Mouse (Mus musculus): ENCODE results near the gene Usp21. TPM values are rescaled to one million over a fixed set of nuclear protein-coding genes. Genes with fewer than 3 reads are reported as not detected.

The Usp21 gene
- polyA plus RNA-seq, 1 experiment from 2014 or later, result 21.1 TPM

GRCm38 (mm10) chr1:171280250-171280915 is 7.4 kb downstream of the Usp21 start:
- peaks cover 30% of the 10 kb centered on the region for H3K36me3 ChIP-seq (ENCODE audit: inconsistent target)
- peak overlapping the region; percentile 81 for H3K27ac ChIP-seq
- H3K79me2 ChIP-seq (ENCODE audit: inconsistent target), result peaks cover 15% of the 10 kb centered on the region; the same call in 1 of the 2 replicates
- 8% methylated on average over 25 of the region's 25 CpGs for WGBS (ENCODE audit: missing documents)
- peak overlapping the region; percentile 69 for H3K4me3 ChIP-seq (ENCODE audit: inconsistent target)

GRCm38 (mm10) chr1:171279721-171280120 is 8.1 kb downstream of the Usp21 start:
- 84% methylated on average over 5 of the region's 5 CpGs for WGBS (ENCODE audit: missing documents)
- Histone ChIP-seq H3K27ac (no peak overlapping the region), H3K4me3 (ENCODE audit: inconsistent target) (peak overlapping the region; percentile 69; the same call in 1 of the 2 replicates), H3K79me2 (ENCODE audit: inconsistent target) (peaks cover 15% of the 10 kb centered on the region; the same call in 1 of the 2 replicates), H3K36me3 (ENCODE audit: inconsistent target) (peaks cover 37% of the 10 kb centered on the region)

DNA sequence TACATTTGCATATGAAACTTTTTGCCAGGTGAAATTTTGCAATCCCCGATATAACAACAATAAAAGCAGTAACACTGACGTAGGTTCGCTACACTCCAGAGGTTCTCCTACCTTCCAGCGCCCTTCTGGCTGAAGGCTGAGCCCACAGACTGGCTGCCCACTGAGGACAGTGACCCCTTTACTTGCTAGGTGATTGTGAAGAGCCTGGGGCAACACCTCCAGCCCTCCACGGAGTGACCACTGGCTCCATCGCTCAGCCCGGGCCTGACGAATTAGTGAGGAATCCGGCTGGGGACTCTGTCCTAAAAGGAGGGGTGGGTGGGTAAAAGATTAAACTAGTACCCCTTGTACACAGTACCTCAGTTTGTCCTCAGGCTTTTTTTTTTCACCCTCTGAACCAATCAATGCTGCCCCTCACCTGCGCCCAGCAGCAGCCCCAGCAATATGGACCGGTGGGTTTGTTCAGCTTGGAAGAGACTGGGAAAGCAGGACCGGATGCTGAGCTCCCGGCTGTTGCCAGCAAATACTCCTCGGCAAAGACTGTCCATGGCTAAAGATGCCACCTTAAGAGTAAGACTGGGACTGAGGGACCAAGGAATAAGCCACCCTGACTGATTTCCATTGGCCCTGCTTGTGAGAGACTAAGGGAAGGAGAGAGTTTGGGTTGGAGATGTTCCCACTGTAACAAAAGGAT is 8.6 kb downstream of the Usp21 start:
- Histone ChIP-seq H3K79me2 (ENCODE audit: inconsistent target) (peaks cover 15% of the 10 kb centered on the region; the same call in 1 of the 2 replicates), H3K27ac (no peak overlapping the region), H3K4me3 (ENCODE audit: inconsistent target) (no peak overlapping the region), H3K36me3 (ENCODE audit: inconsistent target) (peaks cover 43% of the 10 kb centered on the region)
- WGBS (ENCODE audit: missing documents), result 99% methylated on average over 14 of the region's 14 CpGs

DNA sequence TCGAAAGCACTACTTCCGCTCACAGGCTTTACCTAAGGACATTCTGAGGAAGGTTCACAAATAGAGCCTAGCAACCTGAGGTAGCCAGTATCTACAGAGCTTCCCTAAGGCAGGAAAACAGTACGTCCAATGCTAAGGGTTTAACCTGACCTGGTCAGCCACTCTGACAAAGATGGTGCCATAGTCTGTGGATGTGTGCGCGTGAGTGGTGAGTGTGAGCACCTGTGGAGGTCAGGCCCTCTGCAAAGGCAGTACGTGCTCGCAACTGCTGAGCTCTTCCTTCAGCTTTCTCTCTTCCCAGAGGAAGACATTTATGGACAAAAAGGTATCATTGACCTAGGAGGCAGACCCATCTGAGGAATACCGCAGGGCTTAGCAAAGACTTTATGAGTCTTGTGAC is 9.4 kb downstream of the Usp21 start:
- Histone ChIP-seq H3K27ac (no peak overlapping the region), H3K36me3 (ENCODE audit: inconsistent target) (peaks cover 50% of the 10 kb centered on the region), H3K4me3 (ENCODE audit: inconsistent target) (no peak overlapping the region), H3K79me2 (ENCODE audit: inconsistent target) (peaks cover 15% of the 10 kb centered on the region; the same call in 1 of the 2 replicates)
- WGBS (ENCODE audit: missing documents), result 96% methylated on average over 8 of the region's 8 CpGs

GRCm38 (mm10) chr1:171277736-171278135 is 10.1 kb downstream of the Usp21 start:
- H3K27ac ChIP-seq, result no peak overlapping the region
- peaks cover 20% of the 10 kb centered on the region; the same call in 1 of the 2 replicates for H3K79me2 ChIP-seq (ENCODE audit: inconsistent target)
- H3K4me3 ChIP-seq (ENCODE audit: inconsistent target), result no peak overlapping the region
- WGBS (ENCODE audit: missing documents), result 95% methylated on average over 10 of the region's 10 CpGs
- peaks cover 50% of the 10 kb centered on the region for H3K36me3 ChIP-seq (ENCODE audit: inconsistent target)

DNA sequence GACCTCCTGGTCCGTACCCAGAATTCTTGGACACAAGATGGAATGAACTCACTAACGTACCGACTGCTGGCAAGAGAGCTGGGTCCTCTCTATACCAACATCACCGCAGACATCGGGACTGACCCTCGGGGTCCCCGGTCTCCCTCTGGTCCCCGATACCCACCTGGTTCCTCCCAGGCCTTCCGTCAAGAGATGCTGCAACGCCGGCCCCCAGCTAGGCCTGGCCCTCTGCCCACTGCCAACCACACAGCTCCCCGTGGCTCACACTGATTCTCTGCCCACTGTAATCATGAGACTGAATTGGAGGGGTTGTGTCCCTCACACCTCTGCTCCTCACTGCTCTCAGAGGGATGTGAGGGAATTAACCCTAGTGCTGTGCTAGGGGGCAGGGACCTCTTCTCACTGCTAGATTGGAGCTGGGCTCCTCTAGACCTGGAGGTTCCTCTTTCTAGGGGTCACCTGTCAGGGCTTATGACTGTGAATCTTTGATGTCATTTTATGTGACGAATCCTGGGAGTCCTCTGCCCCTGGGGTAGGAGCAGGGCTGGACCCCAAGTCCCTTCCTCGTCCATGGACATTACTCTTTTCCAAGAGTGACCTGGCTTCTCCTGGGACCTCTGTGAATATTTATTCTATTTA is 11.6 kb downstream of the Usp21 start:
- Histone ChIP-seq H3K79me2 (ENCODE audit: inconsistent target) (peaks cover 19% of the 10 kb centered on the region; the same call in 1 of the 2 replicates), H3K4me3 (ENCODE audit: inconsistent target) (no peak overlapping the region), H3K27ac (no peak overlapping the region), H3K36me3 (ENCODE audit: inconsistent target) (peaks cover 50% of the 10 kb centered on the region)
- 92% methylated on average over 14 of the region's 14 CpGs for WGBS (ENCODE audit: missing documents)

DNA sequence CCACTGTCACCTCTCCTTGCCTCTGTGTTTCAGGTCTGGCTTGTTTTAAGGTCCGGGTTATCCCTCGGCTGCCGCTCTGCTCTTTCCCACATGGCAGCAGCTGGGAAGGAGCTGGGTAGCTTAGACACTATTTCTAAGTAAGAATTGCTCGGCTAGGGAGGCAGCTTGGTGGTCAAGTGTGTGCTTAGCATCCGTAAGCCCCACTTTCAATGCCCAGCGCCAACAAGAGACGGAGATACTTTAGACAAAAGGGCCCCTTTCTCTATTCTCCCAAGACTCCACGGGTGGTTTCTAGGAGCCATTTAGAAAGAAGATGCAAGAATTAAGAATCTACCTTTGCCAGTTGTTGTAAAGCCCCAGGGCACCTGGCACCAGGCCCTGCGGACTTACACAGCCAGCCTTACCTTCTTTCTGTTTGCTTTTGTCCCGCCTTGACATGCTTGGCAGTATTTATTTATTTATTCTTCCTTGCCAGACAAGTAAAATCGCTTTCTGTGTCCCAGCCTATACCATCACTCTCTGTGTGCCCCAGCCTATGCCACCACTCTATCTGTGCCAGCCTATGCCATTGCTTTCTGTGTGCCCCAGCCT is 12.6 kb downstream of the Usp21 start:
- Histone ChIP-seq H3K36me3 (ENCODE audit: inconsistent target) (peaks cover 50% of the 10 kb centered on the region), H3K79me2 (ENCODE audit: inconsistent target) (peaks cover 25% of the 10 kb centered on the region), H3K4me3 (ENCODE audit: inconsistent target) (no peak overlapping the region), H3K27ac (no peak overlapping the region)
- WGBS (ENCODE audit: missing documents), result 94% methylated on average over 11 of the region's 11 CpGs

DNA sequence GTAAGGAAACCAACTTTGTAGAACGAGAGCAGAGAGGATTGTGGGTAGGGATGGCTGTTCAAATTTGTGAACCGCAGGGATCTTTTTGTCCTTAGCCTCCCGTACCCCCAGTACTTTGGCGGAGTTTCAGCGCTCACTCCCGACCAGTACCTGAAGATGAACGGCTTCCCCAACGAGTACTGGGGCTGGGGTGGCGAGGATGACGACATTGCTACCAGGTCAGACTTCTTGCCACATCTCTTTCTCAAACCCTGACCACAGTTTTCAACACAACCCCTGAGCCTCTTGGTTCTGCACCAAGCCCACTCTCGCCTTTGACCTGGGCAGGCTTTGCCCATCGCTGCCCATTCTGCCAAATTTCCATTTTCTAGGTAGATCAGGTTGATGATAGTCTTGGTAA is 13.6 kb downstream of the Usp21 start:
- Histone ChIP-seq H3K4me3 (ENCODE audit: inconsistent target) (no peak overlapping the region), H3K27ac (no peak overlapping the region), H3K79me2 (ENCODE audit: inconsistent target) (peaks cover 20% of the 10 kb centered on the region), H3K36me3 (ENCODE audit: inconsistent target) (peaks cover 48% of the 10 kb centered on the region)
- WGBS (ENCODE audit: missing documents), result 72% methylated on average over 12 of the region's 12 CpGs

GRCm38 (mm10) chr1:171272086-171272485 is 15.7 kb downstream of the Usp21 start:
- H3K4me3 ChIP-seq (ENCODE audit: inconsistent target), result no peak overlapping the region
- 25% methylated on average over 3 of the region's 3 CpGs for WGBS (ENCODE audit: missing documents)
- H3K36me3 ChIP-seq (ENCODE audit: inconsistent target), result peaks cover 35% of the 10 kb centered on the region
- H3K27ac ChIP-seq, result peak overlapping the region; percentile 53
- peaks cover 20% of the 10 kb centered on the region for H3K79me2 ChIP-seq (ENCODE audit: inconsistent target)

GRCm38 (mm10) chr1:171271622-171272021 is 16.2 kb downstream of the Usp21 start:
- peaks cover 30% of the 10 kb centered on the region for H3K36me3 ChIP-seq (ENCODE audit: inconsistent target)
- peaks cover 20% of the 10 kb centered on the region for H3K79me2 ChIP-seq (ENCODE audit: inconsistent target)
- H3K4me3 ChIP-seq (ENCODE audit: inconsistent target), result no peak overlapping the region
- H3K27ac ChIP-seq, result peak overlapping the region; percentile 53
- WGBS (ENCODE audit: missing documents), result 70% methylated on average over 9 of the region's 10 CpGs

DNA sequence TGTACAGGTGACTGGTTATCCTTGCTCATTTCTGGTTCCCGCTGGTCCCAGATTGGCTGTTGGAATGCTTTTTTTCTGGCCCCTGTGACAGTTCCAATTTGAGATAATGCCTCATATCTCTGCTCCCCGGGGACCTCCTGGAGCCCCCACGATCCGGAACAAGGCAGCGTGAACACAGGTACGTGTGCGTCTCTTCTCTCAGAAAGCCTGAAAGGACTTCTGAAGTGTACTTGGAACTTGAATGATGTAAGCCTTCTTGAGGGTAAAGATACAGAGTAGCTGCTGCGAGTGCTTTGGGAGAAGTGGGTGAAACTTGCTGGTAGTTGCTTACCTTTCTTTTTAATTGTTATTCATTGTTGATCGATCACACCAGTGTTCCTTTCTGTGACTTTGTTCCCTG is 16.6 kb downstream of the Usp21 start:
- Histone ChIP-seq H3K36me3 (ENCODE audit: inconsistent target) (peaks cover 26% of the 10 kb centered on the region), H3K27ac (0 out of 2 replicates have a peak overlapping the region, but pooled peaks have one; percentile 53), H3K79me2 (ENCODE audit: inconsistent target) (peaks cover 20% of the 10 kb centered on the region), H3K4me3 (ENCODE audit: inconsistent target) (peak overlapping the region; percentile 99)
- WGBS (ENCODE audit: missing documents), result 72% methylated on average over 8 of the region's 9 CpGs

- H3K4me3 ChIP-seq (ENCODE audit: inconsistent target), result peak overlapping the region; percentile 99
- H3K27ac ChIP-seq, result peak overlapping the region; percentile 48
- H3K36me3 ChIP-seq (ENCODE audit: inconsistent target), result peaks cover 21% of the 10 kb centered on the region
- 1% methylated on average over 19 of the region's 19 CpGs for WGBS (ENCODE audit: missing documents)
- peaks cover 20% of the 10 kb centered on the region for H3K79me2 ChIP-seq (ENCODE audit: inconsistent target)
Measured at GRCm38 (mm10) chr1:171270573-171270900, 17.3 kb downstream of the Usp21 start.

- WGBS (ENCODE audit: missing documents), result 6% methylated on average over 36 of the region's 36 CpGs
- Histone ChIP-seq H3K79me2 (ENCODE audit: inconsistent target) (peaks cover 20% of the 10 kb centered on the region), H3K27ac (peak within 1 kb of the TSS; percentile 48), H3K4me3 (ENCODE audit: inconsistent target) (peak within 1 kb of the TSS; percentile 99), H3K36me3 (ENCODE audit: inconsistent target) (peaks cover 16% of the 10 kb centered on the region; the same call in 1 of the 2 replicates)
Measured at GRCm38 (mm10) chr1:171269848-171270572, 17.8 kb downstream of the Usp21 start, which contains the start of gene B4galt3. B4galt3 (plus strand) TSS chr1:171270328.

- 40% methylated on average over 1 of the region's 1 CpGs for WGBS (ENCODE audit: missing documents)
- H3K4me3 ChIP-seq (ENCODE audit: inconsistent target), result no peak overlapping the region
- H3K27ac ChIP-seq, result 0 out of 2 replicates have a peak overlapping the region, but pooled peaks have one; percentile 3
- H3K79me2 ChIP-seq (ENCODE audit: inconsistent target), result peaks cover 20% of the 10 kb centered on the region
- H3K36me3 ChIP-seq (ENCODE audit: inconsistent target), result no peaks in the 10 kb centered on the region; the same call in 1 of the 2 replicates
Measured at GRCm38 (mm10) chr1:171268341-171268740, 19.4 kb downstream of the Usp21 start.

All from macrophage (primary cell).